Mouse (Mus musculus): ENCODE measurements around the gene Kalrn.

The Kalrn gene

GRCm38 (mm10) chr16:33965878-33966537 lies 607.3 kb downstream of the Kalrn start:
- DNase-seq, result peak in 1 of 2 experiments; percentile 9

- no peak for DNase-seq
Measured at GRCm38 (mm10) chr16:33963509-33963908, 609.8 kb downstream of the Kalrn start.

- no peak for DNase-seq
Measured at GRCm38 (mm10) chr16:33954793-33955192, 618.5 kb downstream of the Kalrn start.

- DNase-seq, result no peak
Measured at GRCm38 (mm10) chr16:33953008-33953407, 620.3 kb downstream of the Kalrn start.

GRCm38 (mm10) chr16:33950830-33951229 lies 622.5 kb downstream of the Kalrn start:
- DNase-seq, result peak; percentile 93 to 96

- peak in 1 of 2 experiments; percentile 36 for DNase-seq
Measured at GRCm38 (mm10) chr16:33950386-33950785, 622.9 kb downstream of the Kalrn start.

- DNase-seq, result peak; percentile 42 to 67
Measured at GRCm38 (mm10) chr16:33947664-33948571, 625.4 kb downstream of the Kalrn start.

- DNase-seq, result no peak
Measured at GRCm38 (mm10) chr16:33946021-33946420, 627.3 kb downstream of the Kalrn start.

GRCm38 (mm10) chr16:33944772-33945171 lies 628.6 kb downstream of the Kalrn start:
- DNase-seq, result no peak

GRCm38 (mm10) chr16:33944126-33944525 lies 629.2 kb downstream of the Kalrn start:
- DNase-seq, result peak; percentile 70 to 82

GRCm38 (mm10) chr16:33943388-33943787 lies 629.9 kb downstream of the Kalrn start:
- DNase-seq, result no peak

- peak; percentile 69 to 72 for DNase-seq
Measured at GRCm38 (mm10) chr16:33942341-33942740, 631.0 kb downstream of the Kalrn start.

- DNase-seq, result peak; percentile 76 to 78
Measured at GRCm38 (mm10) chr16:33941271-33941781, 632.0 kb downstream of the Kalrn start.

- DNase-seq, result peak; percentile 71 to 83
Measured at GRCm38 (mm10) chr16:33940095-33940494, 633.2 kb downstream of the Kalrn start.

- peak in 1 of 2 experiments; percentile 29 for DNase-seq
Measured at GRCm38 (mm10) chr16:33939636-33940035, 633.7 kb downstream of the Kalrn start.

- peak in 1 of 2 experiments; percentile 33 for DNase-seq
Measured at GRCm38 (mm10) chr16:33939133-33939531, 634.2 kb downstream of the Kalrn start.

GRCm38 (mm10) chr16:33938311-33939132 lies 634.8 kb downstream of the Kalrn start:
- DNase-seq, result peak; percentile 17 to 52

- peak; percentile 85 to 89 for DNase-seq
Measured at GRCm38 (mm10) chr16:33937567-33937966, 635.8 kb downstream of the Kalrn start.

- peak in 1 of 2 experiments; percentile 4 for DNase-seq
Measured at GRCm38 (mm10) chr16:33936885-33937284, 636.4 kb downstream of the Kalrn start.

GRCm38 (mm10) chr16:33935407-33935785 lies 637.9 kb downstream of the Kalrn start:
- DNase-seq, result no peak

GRCm38 (mm10) chr16:33934701-33935406 lies 638.5 kb downstream of the Kalrn start:
- DNase-seq, result peak; percentile 45 to 62

GRCm38 (mm10) chr16:33933411-33933810 lies 639.9 kb downstream of the Kalrn start:
- no peak for DNase-seq
